Mouse (Mus musculus) cerebellum, adult 9-11 months (tissue): ENCODE data around the gene Slc7a1.
"Not testable (repeated sequence)": the region's sequence is repeated elsewhere in the genome, so short reads cannot be mapped to it uniquely, and the experiment has no call there.

Experiments used
- DNase-seq: peaks from one replicate; pipeline ENCODE4 v3.0.0; 2022

The Slc7a1 gene

GRCm38 (mm10) chr5:148366455-148366854 lies 33.2 kb downstream of the Slc7a1 start:
- no peak for DNase-seq

- DNase-seq = no peak
These were observed 36.1 kb downstream of the Slc7a1 start for GRCm38 (mm10) chr5:148363441-148364113.

- no peak for DNase-seq
These were observed 37.4 kb downstream of the Slc7a1 start for GRCm38 (mm10) chr5:148362296-148362695.

DNA sequence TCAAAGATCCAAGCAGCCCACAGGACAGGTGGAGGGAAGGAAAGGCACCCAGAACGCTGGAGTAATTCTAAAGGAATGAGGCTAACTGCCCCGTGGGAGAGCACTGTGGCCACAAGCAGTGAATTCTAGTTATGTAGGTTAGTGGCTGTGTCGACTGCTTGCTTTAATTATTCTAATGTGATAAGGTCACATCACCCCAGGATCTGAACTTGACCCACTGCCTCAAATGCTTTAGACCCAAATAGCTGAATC lies 38.0 kb downstream of the Slc7a1 start:
- no peak for DNase-seq

GRCm38 (mm10) chr5:148360922-148361758 lies 38.6 kb downstream of the Slc7a1 start:
- no peak for DNase-seq

DNA sequence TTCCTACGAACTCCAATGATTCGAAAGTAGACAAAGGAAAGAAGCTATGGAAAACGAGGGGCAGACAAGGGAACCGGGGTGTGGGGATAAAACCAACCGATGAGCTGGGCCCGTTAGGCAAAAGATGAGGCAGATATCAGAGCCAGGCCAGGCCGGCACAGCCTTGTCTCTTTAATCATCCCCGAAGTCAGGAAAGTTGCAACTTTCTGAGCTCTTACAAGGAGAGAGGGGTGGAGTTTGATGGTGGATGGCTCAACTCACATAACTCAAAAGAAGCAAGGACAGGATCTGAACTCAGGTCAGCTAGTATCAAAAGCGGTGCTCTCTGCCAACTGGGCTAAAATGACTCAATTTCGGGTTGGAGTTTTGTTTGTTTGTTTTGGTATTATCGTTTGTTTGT lies 40.6 kb downstream of the Slc7a1 start:
- DNase-seq = no peak

GRCm38 (mm10) chr5:148357168-148357567 lies 42.5 kb downstream of the Slc7a1 start:
- no peak for DNase-seq

- no peak for DNase-seq
These were observed 43.9 kb downstream of the Slc7a1 start for GRCm38 (mm10) chr5:148355822-148356221.

- DNase-seq = no peak
These were observed 45.2 kb downstream of the Slc7a1 start for GRCm38 (mm10) chr5:148354536-148354935.

- DNase-seq = no peak
These were observed 46.3 kb downstream of the Slc7a1 start for GRCm38 (mm10) chr5:148353429-148353828.

DNA sequence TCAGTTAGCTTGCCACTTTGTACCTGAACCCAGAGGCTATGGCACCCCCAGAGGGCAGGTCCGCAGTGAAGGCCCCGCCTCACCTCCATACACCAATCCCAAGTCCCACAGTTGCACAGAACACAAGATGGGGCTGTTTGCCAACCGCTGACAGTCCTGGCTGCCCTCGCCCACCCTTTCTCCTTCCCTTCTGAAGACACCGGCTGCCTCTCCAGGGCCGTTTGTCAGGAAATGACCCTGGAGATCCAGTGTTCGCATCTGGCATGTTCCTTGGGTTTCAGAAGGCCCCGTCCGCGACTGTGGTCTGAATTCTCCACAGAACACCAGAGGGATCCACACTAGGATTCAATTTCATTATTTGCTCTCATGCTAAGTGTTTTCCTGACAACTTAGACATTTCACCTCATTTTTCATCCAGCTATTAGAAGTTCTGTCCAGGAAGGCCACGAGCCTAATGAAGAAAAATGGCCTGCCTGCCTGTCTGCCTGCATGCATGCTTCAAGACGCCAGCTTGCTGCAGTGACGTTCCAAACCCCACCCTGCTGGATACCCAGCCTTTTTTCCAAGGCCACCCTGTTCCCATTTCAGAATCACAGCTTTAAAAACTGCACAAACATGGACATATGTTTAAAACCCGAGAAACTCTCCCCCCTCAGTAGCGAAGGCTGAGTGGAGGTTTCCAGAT lies 50.2 kb downstream of the Slc7a1 start:
- no peak for DNase-seq

DNA sequence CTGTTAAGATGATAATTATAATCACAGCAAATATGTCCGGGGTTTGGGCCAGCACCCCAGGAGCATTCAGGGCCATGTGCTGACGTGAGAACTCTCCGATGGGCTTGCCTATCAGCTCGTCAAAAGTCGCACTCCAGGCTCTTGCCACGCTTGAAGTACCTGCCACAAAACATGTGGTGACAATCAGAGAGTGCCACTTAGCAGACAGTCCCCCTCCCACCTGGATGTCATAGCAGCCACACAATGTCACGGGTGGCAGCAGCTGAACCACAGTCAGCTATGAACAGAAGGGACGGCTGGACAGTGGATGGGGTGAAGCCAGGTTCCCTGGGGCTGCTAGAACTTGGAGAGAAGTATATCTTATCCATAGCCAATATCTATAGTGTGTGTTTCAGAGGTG lies 51.6 kb downstream of the Slc7a1 start:
- DNase-seq = no peak

DNA sequence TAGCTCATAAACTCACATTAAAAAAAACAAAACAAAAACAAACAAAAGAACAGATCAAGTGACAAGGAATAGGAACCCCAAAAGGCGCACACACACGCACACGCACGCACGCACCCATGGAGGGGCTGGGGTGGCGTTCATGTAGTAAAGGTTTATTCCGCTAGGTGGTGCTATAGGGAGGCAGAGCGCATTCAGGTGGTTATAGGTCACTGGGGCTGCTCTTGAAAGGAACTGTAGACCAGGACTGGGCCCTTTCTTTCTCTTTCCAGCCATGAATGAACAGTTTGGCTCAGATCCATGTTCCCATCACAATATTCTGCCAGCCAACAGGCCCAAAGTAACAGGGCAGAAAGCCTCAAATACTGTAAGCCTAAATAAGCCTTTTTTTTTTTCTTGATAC lies 53.2 kb downstream of the Slc7a1 start:
- DNase-seq = no peak

DNA sequence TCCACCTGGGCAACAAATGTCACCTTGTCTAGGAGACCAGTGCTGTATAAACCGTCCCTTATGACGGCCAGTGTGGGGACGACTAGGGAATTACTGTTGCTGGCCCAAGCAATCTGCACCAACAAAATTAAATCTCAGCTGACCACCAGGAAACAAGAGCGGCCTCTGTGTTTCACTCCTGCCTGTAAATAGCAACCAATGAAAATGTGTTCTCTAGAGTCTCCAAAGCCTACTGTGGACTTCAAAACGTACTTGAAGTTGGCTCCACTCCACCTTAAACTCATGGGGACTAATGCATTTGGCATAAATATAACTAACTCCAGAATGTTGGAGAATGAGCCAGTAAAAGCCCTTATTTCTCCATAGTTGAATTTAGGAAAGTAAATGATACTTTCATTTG lies 55.3 kb downstream of the Slc7a1 start:
- no peak for DNase-seq

GRCm38 (mm10) chr5:148342061-148342741 lies 57.5 kb downstream of the Slc7a1 start:
- DNase-seq = no peak

DNA sequence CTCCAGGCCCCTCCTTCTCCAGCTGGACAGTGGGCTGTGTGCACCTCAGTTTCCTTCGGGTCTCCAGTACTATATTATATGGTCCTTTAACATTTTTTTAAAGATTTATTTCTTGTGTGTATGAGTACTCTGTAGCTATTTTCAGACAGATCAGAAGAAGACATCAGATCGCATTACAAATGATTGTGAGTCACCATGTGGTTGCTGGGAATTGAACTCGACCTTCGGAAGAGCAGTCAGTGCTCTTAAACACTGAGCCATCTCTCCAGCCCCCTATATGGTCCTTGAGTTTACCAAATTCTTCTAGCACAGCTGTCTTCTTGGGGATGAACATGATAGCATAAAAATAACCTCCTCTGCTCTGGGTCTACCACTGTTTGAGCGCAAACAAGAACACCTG lies 60.6 kb downstream of the Slc7a1 start:
- DNase-seq = no peak

GRCm38 (mm10) chr5:148332622-148332974 lies 67.1 kb downstream of the Slc7a1 start:
- DNase-seq = peak; percentile 65

GRCm38 (mm10) chr5:148331926-148332621 lies 67.6 kb downstream of the Slc7a1 start:
- DNase-seq = no peak

DNA sequence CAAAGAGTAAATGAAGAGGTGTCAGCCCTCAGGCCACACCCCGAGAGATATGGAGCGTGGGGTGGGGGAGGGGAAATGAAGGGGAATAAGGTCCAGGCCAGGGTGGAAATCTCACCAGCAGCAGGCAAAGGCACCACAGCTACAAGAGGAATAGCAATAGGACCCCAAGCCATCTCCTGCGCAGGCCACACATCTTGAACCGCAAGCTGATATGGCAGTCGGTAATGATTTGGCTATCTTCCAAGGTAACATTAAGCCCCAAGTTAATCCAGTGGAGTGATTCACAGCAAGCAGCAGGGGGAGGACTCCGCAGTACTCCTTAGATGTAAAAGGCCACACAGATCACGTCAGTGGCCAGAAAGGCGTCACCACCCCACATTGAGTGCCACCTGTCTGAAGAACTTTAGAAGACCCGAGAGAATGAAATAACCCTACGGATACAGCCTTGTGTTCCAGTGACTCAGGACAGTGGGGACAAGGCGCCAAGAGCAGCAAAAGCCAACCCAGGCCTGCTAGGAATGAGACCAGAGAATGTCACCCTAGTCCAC lies 68.4 kb downstream of the Slc7a1 start:
- no peak for DNase-seq

DNA sequence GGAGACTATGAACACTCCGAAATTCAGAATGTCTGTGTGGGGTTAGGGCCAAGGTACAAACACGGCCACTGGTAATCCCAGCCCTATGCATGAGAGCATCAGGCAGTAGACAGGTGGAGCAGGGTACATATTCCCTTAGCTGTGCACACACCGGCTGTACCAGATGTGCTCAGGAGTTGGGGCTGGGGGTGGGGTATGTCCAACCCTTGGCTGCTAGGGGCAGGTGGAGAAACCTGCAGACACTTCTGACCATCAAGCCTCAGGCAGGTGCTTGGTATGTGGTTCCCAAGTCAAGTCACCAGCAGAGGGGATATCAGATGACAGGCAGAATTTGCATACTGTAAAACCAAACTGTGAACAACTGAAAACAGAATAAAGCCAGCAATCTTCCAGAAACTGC lies 70.7 kb downstream of the Slc7a1 start:
- no peak for DNase-seq

DNA sequence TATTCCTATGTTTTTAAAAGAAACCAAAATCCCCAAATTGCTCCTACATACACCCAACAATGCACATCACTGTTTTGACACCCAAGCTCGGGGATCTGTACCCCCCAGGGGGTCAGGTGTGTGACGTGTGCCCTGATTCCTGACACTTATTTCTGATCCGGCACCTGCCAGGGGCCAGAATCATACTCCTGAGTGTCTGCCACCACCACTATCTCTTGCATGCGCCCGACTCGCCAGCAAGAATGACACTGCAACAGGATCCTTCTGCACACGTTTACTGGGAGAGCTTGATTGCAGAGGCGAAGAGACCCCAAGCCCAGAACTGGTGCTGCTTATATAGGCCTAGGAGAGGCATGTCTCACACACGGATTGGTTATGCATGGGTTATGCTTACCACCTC lies 73.4 kb downstream of the Slc7a1 start:
- not testable (repeated sequence) for DNase-seq

DNA sequence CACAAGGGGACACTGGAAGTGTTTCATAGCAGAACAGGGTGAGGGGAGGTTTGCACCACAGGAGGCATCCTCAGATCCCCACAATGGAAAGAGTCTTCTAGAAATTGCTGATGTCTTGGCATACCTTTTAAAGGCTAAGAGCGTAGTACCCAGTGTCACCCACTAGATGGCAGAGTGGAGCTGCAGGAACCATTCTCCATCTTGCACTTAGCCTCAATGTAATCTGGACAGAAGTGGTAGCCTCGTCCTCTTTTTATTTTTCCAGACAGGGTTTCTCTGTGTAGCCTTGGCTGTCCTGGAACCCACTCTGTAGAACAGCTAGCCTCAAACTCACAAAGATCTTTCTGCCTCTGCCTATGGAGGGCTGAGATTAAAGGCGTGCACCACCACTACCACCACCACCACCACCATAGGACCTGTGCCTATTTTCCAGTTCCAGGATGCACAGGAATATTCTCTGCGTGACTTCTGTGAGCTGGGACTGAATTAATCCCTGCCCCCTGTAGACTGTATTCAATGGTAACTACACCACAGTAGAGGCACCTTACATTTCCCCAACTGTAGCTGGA lies 74.3 kb downstream of the Slc7a1 start:
- peak; percentile 30 for DNase-seq
